Mouse (Mus musculus): ENCODE results near the gene Plekhg5.

DNA sequence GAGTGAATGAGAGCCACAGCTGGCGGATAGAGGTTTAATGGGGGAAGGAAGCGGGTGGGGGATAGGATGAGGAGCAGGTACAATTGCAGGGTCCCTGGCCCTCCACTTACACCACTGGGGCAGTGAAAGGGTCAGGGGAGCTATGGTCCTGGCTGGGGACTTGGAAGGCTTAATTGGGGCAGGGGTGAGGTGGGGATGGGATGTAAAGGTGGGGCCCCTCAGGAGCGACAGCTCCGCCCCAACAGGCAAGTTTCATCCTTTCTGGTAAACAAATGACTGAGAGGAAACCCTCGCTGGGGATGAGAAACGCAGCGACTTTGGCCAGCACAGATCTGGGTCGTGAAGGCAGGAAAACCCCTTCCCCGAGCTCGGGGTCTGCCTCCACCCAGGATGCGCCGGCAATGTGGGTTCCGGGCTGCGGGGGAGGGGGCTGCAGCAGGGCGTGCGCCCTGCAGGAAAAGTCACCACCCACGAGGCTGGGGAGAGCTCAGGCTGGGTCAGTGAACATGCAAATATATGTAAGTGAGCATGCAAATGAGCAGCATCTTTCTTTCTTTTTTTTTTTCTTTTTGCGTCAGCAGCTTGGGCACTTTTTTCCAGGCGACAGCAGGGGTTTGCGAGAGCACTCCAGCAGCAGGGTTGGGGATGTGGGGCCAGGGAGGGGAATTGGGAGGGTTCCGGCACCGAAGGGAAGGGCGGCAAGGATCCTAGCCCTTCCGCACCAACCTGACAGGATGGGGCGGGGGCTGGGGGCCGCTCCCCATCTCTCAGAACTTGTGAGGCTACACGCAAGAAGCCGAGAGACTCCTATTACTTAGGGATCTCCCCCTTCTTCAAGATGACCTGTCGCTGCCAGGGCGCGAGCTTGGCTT is 48.2 kb downstream of the Plekhg5 start:
- TF ChIP-seq CTCF (conservative IDR thresholded peaks at IDR 0.05; ENCODE audit: insufficient read depth, insufficient read length, low read depth, low read length) (no peak), POLR2A (IDR thresholded peaks at IDR 0.05; ENCODE audit: low read depth, low read length) (no peak)

All from kidney, adult 2 months (tissue).